Mouse (Mus musculus): ENCODE data around the gene Spty2d1. TPM values are rescaled to one million over a fixed set of nuclear protein-coding genes. Genes with fewer than 3 reads are reported as not detected.

The Spty2d1 gene
- total and polyA plus RNA-seq, 3 experiments, result 14.4 to 36.9 (median 14.9) TPM

DNA sequence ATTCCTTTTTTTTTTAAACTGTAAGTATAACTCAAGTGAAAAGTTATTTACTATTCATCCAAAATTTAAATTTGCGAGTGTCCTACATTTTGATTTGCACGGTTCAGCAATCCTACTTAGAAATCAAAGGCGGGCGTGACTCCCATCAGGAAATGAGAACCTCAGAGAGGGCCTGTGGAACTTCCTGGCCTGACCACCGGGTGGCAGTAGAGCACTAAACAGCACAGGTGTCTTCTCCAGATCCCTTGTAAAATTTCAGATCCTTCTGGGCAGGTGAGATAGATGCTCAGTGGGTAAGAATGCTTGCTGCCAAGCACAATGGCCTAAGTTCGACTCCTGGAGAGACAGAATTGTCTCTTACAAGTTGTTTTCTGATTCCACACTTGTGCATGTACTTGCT lies 15.3 kb upstream of the Spty2d1 start:
- TF ChIP-seq ELF1 (IDR thresholded peaks at IDR 0.05; ENCODE audit: low read depth, low read length) (no peak), CTCF (IDR thresholded peaks at IDR 0.05 in 2 of 3, conservative IDR thresholded peaks at IDR 0.05 in 1 of 3; ENCODE audit: control insufficient read depth in 1 of 3, insufficient read depth in 1 of 3, low read depth in 2 of 3, low read length in 3 of 3, poor library complexity in 1 of 3, severe bottlenecking in 1 of 3) (peak; percentile 91 to 93 (median 93)), CHD2 (IDR thresholded peaks at IDR 0.05; ENCODE audit: low read length) (no peak), RAD21 (IDR thresholded peaks at IDR 0.05; ENCODE audit: low read depth, low read length) (peak; percentile 92), MEF2A (IDR thresholded peaks at IDR 0.05; ENCODE audit: extremely low read depth, insufficient replicate concordance, low read depth, low read length, poor library complexity, severe bottlenecking) (no peak), NELFE (IDR thresholded peaks at IDR 0.05; ENCODE audit: low read depth, low read length) (no peak), JUND (IDR thresholded peaks at IDR 0.05; ENCODE audit: low read depth, low read length) (no peak), MAZ (IDR thresholded peaks at IDR 0.05; ENCODE audit: low read depth, low read length) (no peak), MYB (IDR thresholded peaks at IDR 0.05; ENCODE audit: low read depth, low read length) (no peak), MAFK (IDR thresholded peaks at IDR 0.05; ENCODE audit: borderline replicate concordance, low read depth, low read length) (no peak), ZMIZ1 (IDR thresholded peaks at IDR 0.05; ENCODE audit: low read depth, low read length) (no peak), SMC3 (IDR thresholded peaks at IDR 0.05; ENCODE audit: low read depth, low read length) (peak; percentile 90), TCF12 (IDR thresholded peaks at IDR 0.05; ENCODE audit: low read depth, low read length) (no peak), ETS1 (IDR thresholded peaks at IDR 0.05; ENCODE audit: low read depth, low read length) (no peak), TBP (IDR thresholded peaks at IDR 0.05; ENCODE audit: low read depth, low read length) (no peak), SIN3A (IDR thresholded peaks at IDR 0.05; ENCODE audit: low read length) (no peak), GABPA (IDR thresholded peaks at IDR 0.05; ENCODE audit: low read depth, low read length) (no peak), ZC3H11A (IDR thresholded peaks at IDR 0.05; ENCODE audit: low read depth, low read length) (peak; percentile 77), MYC (IDR thresholded peaks at IDR 0.05; ENCODE audit: low read depth, low read length) (no peak), ZKSCAN1 (IDR thresholded peaks at IDR 0.05; ENCODE audit: low read depth, low read length) (no peak), BHLHE40 (IDR thresholded peaks at IDR 0.05; ENCODE audit: borderline replicate concordance, low read depth, low read length) (0 out of 2 replicates have a peak, but pooled peaks have one; percentile 5), POLR2A (IDR thresholded peaks at IDR 0.05; ENCODE audit: control insufficient read depth in 1 of 2, insufficient read depth in 1 of 2, low read depth in 1 of 2, low read length in 2 of 2, poor library complexity in 1 of 2) (no peak), POLR2AphosphoS2 (IDR thresholded peaks at IDR 0.05; ENCODE audit: low read length) (no peak), EP300 (IDR thresholded peaks at IDR 0.05; ENCODE audit: low read depth in 1 of 2, low read length in 2 of 2) (no peak)
- no peak overlapping the region for H3K4me3 ChIP-seq (ENCODE audit: control insufficient read depth in 1 of 2, insufficient read depth in 1 of 2, low read depth in 2 of 2, low read length in 2 of 2)

More for the DNA sequence above, 15.3 kb upstream of the Spty2d1 start:
- Histone ChIP-seq H3K9me3 (replicated peaks; ENCODE audit: insufficient read depth, low read length) (no peaks in the 10 kb centered on the region), H3K36me3 (ENCODE audit: control insufficient read depth in 1 of 2, insufficient read depth in 2 of 2, low read length in 2 of 2) (no peaks in the 10 kb centered on the region), H3K79me2 (ENCODE audit: control insufficient read depth, insufficient read depth, low read length, poor library complexity) (no peaks in the 10 kb centered on the region), H3K9ac (ENCODE audit: control insufficient read depth, low read depth, low read length, poor library complexity, severe bottlenecking) (no peak overlapping the region), H3K4me1 (ENCODE audit: control insufficient read depth in 1 of 2, insufficient read depth in 2 of 2, low read length in 2 of 2) (no peaks in the 10 kb centered on the region), H3K27me3 (ENCODE audit: control insufficient read depth in 1 of 2, insufficient read depth in 2 of 2, low read length in 2 of 2) (no peaks in the 10 kb centered on the region), H3K27ac (ENCODE audit: control insufficient read depth, low read depth, low read length) (no peak overlapping the region)
- peak; percentile 77 for DNase-seq (ENCODE audit: low read depth, low spot score)
